23 mouse cellular contexts compared by ENCODE assay signal in genomic region chr2:12329620-12330019, GRCm38 (mm10). TPM values are rescaled to one million over a fixed set of nuclear protein-coding genes. Genes with fewer than 3 reads are reported as not detected.
A peak's percentile ranks its signal among the peaks of the same experiment; 100 is the strongest.
DNase-seq lines count a peak whose midpoint lies in the region; ATAC-seq and TF ChIP-seq lines count a peak whose summit lies in the region.
"Had no signal": no experiment of that assay in that cellular context is flagged by ENCODE, and none has a peak within 500 bp of the region (broad histone marks: within the 10 kb centered on the region; RNA-seq: fewer than 3 reads in every experiment).

No protein-coding gene starts in this region.

- H3K36me3 ChIP-seq in forebrain, embryonic 15.5 days: no peaks in the 10 kb centered on the region
- no peaks in the 10 kb centered on the region for H3K36me3 ChIP-seq in forebrain, embryonic 11.5 days (ENCODE audit: control insufficient read depth, insufficient read depth, low read length)
- H3K36me3 ChIP-seq in lung, embryonic 14.5 days (ENCODE audit: insufficient read depth): no peaks in the 10 kb centered on the region
- no peaks in the 10 kb centered on the region for H3K36me3 ChIP-seq in lung, postnatal 0 days (ENCODE audit: insufficient read depth, low read length)
- no peaks in the 10 kb centered on the region for H3K36me3 ChIP-seq in forebrain, postnatal 0 days (ENCODE audit: insufficient read depth)
- H3K36me3 ChIP-seq: heart, embryonic 12.5 days; heart, embryonic 15.5 days; hindbrain, embryonic 10.5 days had no signal

- no peak overlapping the region for H3K27ac ChIP-seq in forebrain, embryonic 15.5 days (replicated peaks)
- no peak overlapping the region for H3K27ac ChIP-seq in forebrain, embryonic 11.5 days (ENCODE audit: low read depth, low read length)
- H3K27ac ChIP-seq in lung, embryonic 14.5 days (ENCODE audit: low read depth): no peak overlapping the region
- no peak overlapping the region for H3K27ac ChIP-seq in lung, postnatal 0 days (ENCODE audit: low read length)
- no peak overlapping the region for H3K27ac ChIP-seq in forebrain, postnatal 0 days (ENCODE audit: low read depth, low read length)
- no peak overlapping the region for H3K27ac ChIP-seq in cerebellum, adult 2 months (ENCODE audit: insufficient read depth, low read length)

- no peak for DNase-seq in forebrain, embryonic 11.5 days (ENCODE audit: low spot score)
- peak; percentile 50 for DNase-seq in lung, embryonic 14.5 days
- DNase-seq in lung, postnatal 0 days (ENCODE audit: low spot score): no peak
- DNase-seq in forebrain, postnatal 0 days: peak; percentile 54
- no peak for DNase-seq in cerebellum, adult 2 months
- DNase-seq: adrenal gland, adult 2 months; adrenal gland, postnatal 14 days; cerebellum, adult 11-12 months; cerebellum, adult 9-10 months; cerebellum, postnatal 14 days; gastrocnemius, postnatal 25 days; heart, adult 18-20 months; heart, postnatal 10 days; heart, postnatal 36 days had no signal

- no peak overlapping the region for H3K4me2 ChIP-seq in forebrain, embryonic 15.5 days (replicated peaks)
- no peak overlapping the region for H3K4me2 ChIP-seq in forebrain, embryonic 11.5 days (ENCODE audit: low read depth, low read length, severe bottlenecking)
- H3K4me2 ChIP-seq in lung, embryonic 14.5 days: no peak overlapping the region
- no peak overlapping the region for H3K4me2 ChIP-seq in lung, postnatal 0 days (replicated peaks; ENCODE audit: low read depth, low read length)
- H3K4me2 ChIP-seq in forebrain, postnatal 0 days (ENCODE audit: low read depth): no peak overlapping the region
- H3K4me2 ChIP-seq: heart, embryonic 12.5 days had no signal

- no peaks in the 10 kb centered on the region for H3K9me3 ChIP-seq in forebrain, embryonic 15.5 days
- H3K9me3 ChIP-seq in forebrain, embryonic 11.5 days (ENCODE audit: control insufficient read depth, low read length): no peaks in the 10 kb centered on the region
- no peaks in the 10 kb centered on the region for H3K9me3 ChIP-seq in lung, embryonic 14.5 days (ENCODE audit: low read depth, low read length)
- H3K9me3 ChIP-seq in lung, postnatal 0 days (ENCODE audit: low read length): no peaks in the 10 kb centered on the region
- no peaks in the 10 kb centered on the region for H3K9me3 ChIP-seq in forebrain, postnatal 0 days (ENCODE audit: low read length)
- H3K9me3 ChIP-seq: heart, embryonic 12.5 days; heart, embryonic 15.5 days; hindbrain, embryonic 10.5 days had no signal

- peaks cover 27% of the 10 kb centered on the region for H3K4me1 ChIP-seq in forebrain, embryonic 15.5 days
- H3K4me1 ChIP-seq in forebrain, embryonic 11.5 days (replicated peaks; ENCODE audit: control insufficient read depth, insufficient read depth, low read length): peaks cover 2% of the 10 kb centered on the region; the same call in 1 of the 2 replicates
- H3K4me1 ChIP-seq in lung, embryonic 14.5 days (ENCODE audit: insufficient read depth): peaks cover 9% of the 10 kb centered on the region; the same call in 1 of the 2 replicates
- H3K4me1 ChIP-seq in lung, postnatal 0 days (ENCODE audit: insufficient read depth, low read depth, low read length): no peaks in the 10 kb centered on the region; the same call in 1 of the 2 replicates
- H3K4me1 ChIP-seq in forebrain, postnatal 0 days (ENCODE audit: insufficient read depth): peaks cover 7% of the 10 kb centered on the region
- no peaks in the 10 kb centered on the region for H3K4me1 ChIP-seq in cerebellum, adult 2 months (ENCODE audit: control insufficient read depth, insufficient read depth, low read length)

- no peak overlapping the region for H3K4me3 ChIP-seq in forebrain, embryonic 15.5 days
- no peak overlapping the region for H3K4me3 ChIP-seq in forebrain, embryonic 11.5 days (ENCODE audit: low read depth, low read length)
- H3K4me3 ChIP-seq in lung, embryonic 14.5 days (ENCODE audit: low read depth, low read length): no peak overlapping the region
- no peak overlapping the region for H3K4me3 ChIP-seq in lung, postnatal 0 days (ENCODE audit: low read depth, low read length)
- H3K4me3 ChIP-seq in forebrain, postnatal 0 days (ENCODE audit: low read depth, low read length): no peak overlapping the region
- no peak overlapping the region for H3K4me3 ChIP-seq in cerebellum, adult 2 months (replicated peaks; ENCODE audit: insufficient read depth, low read depth, low read length)
- H3K4me3 ChIP-seq: heart, embryonic 12.5 days; heart, embryonic 15.5 days had no signal

- H3K27me3 ChIP-seq in forebrain, embryonic 15.5 days: no peaks in the 10 kb centered on the region
- H3K27me3 ChIP-seq in forebrain, embryonic 11.5 days (ENCODE audit: control insufficient read depth, insufficient read depth, low read length): no peaks in the 10 kb centered on the region
- no peaks in the 10 kb centered on the region for H3K27me3 ChIP-seq in lung, embryonic 14.5 days (ENCODE audit: insufficient read depth, low read length)
- no peaks in the 10 kb centered on the region for H3K27me3 ChIP-seq in lung, postnatal 0 days (replicated peaks; ENCODE audit: insufficient read depth, low read length)
- no peaks in the 10 kb centered on the region for H3K27me3 ChIP-seq in forebrain, postnatal 0 days (ENCODE audit: insufficient read depth, low read length)
- no peaks in the 10 kb centered on the region for H3K27me3 ChIP-seq in cerebellum, adult 2 months (ENCODE audit: control insufficient read depth, insufficient read depth, low read length)
- H3K27me3 ChIP-seq: heart, embryonic 12.5 days; heart, embryonic 15.5 days had no signal

- no peak for TF ChIP-seq EP300 in lung, postnatal 0 days (IDR thresholded peaks at IDR 0.05)

- H3K9ac ChIP-seq in forebrain, embryonic 15.5 days (replicated peaks): no peak overlapping the region
- H3K9ac ChIP-seq in forebrain, embryonic 11.5 days (ENCODE audit: low read length): no peak overlapping the region
- H3K9ac ChIP-seq in lung, embryonic 14.5 days: no peak overlapping the region
- H3K9ac ChIP-seq in lung, postnatal 0 days (replicated peaks; ENCODE audit: low read depth): no peak overlapping the region
- no peak overlapping the region for H3K9ac ChIP-seq in forebrain, postnatal 0 days
- H3K9ac ChIP-seq: heart, embryonic 12.5 days; heart, embryonic 15.5 days; hindbrain, embryonic 14.5 days had no signal

- ATAC-seq in forebrain, embryonic 15.5 days (replicated peaks): peak; percentile 77
- no peak for ATAC-seq in forebrain, embryonic 11.5 days (replicated peaks; ENCODE audit: low FRiP score)
- ATAC-seq in lung, embryonic 14.5 days (ENCODE audit: insufficient read depth): no peak
- ATAC-seq in lung, postnatal 0 days: no peak
- ATAC-seq in forebrain, postnatal 0 days: peak; percentile 60
- ATAC-seq: CD4-positive, CD25-positive, alpha-beta regulatory T cell, adult 4 months; intestine, postnatal 0 days had no signal

- WGBS in forebrain, embryonic 15.5 days: 22% methylated on average over 2 of the region's 2 CpGs
- WGBS in forebrain, embryonic 11.5 days: 72% methylated on average over 2 of the region's 2 CpGs
- 41% methylated on average over 2 of the region's 2 CpGs for WGBS in lung, embryonic 14.5 days
- WGBS in lung, postnatal 0 days: 40% methylated on average over 2 of the region's 2 CpGs
- WGBS in forebrain, postnatal 0 days: 21% methylated on average over 2 of the region's 2 CpGs
- 14% methylated on average over 2 of the region's 2 CpGs for WGBS in cerebellum, adult 2 months

- TF ChIP-seq CTCF in lung, embryonic 14.5 days (IDR thresholded peaks at IDR 0.05; ENCODE audit: low read depth): no peak
- TF ChIP-seq CTCF in lung, postnatal 0 days (IDR thresholded peaks at IDR 0.05): no peak
- TF ChIP-seq CTCF in forebrain, postnatal 0 days (IDR thresholded peaks at IDR 0.05; ENCODE audit: low read depth): no peak
- TF ChIP-seq CTCF in cerebellum, adult 2 months (IDR thresholded peaks at IDR 0.05; ENCODE audit: borderline replicate concordance, insufficient read depth, low read depth, low read length): no peak

- TF ChIP-seq POLR2A in cerebellum, adult 2 months (IDR thresholded peaks at IDR 0.05; ENCODE audit: borderline replicate concordance, insufficient read depth, low read length): no peak

RNA-seq across cellular contexts. Expression of gene Itga8, which starts 27.9 kb away (rescaled TPM):
- 2.3 and 2.5 TPM in 2 replicates for polyA plus RNA-seq in forebrain, embryonic 15.5 days (2015; fragmentation: Nextera tagmentation; extraction: Ambion mirVana)
- polyA plus RNA-seq in forebrain, embryonic 11.5 days (2014; fragmentation: Nextera tagmentation; extraction: Ambion mirVana): 4.2 and 4.6 TPM in 2 replicates
- polyA plus RNA-seq in lung, embryonic 14.5 days (2014; fragmentation: Nextera tagmentation; extraction: Ambion mirVana): 42.6 and 44.1 TPM in 2 replicates
- polyA plus RNA-seq in lung, postnatal 0 days (2015; fragmentation: Nextera tagmentation; extraction: Ambion mirVana): 20.0 and 20.2 TPM in 2 replicates
- total RNA-seq in forebrain, postnatal 0 days (2014; rRNA removed): 4.0 and 7.1 TPM in 2 replicates
- polyA plus RNA-seq in forebrain, postnatal 0 days (2015; fragmentation: Nextera tagmentation; extraction: Ambion mirVana): 1.9 TPM in 2 replicates
- polyA plus RNA-seq in cerebellum, adult 2 months (2012; rRNA removed): 0.77 and 0.90 TPM in 2 replicates
- total RNA-seq: MEL had no signal
- polyA plus RNA-seq: C2C12; CD4-positive, CD25-positive, alpha-beta regulatory T cell, adult 4 months had no signal

Comparison
In these comparisons a context has a peak if more than half of its experiments do, and no peak if none do; other contexts are left out.
1. ATAC-seq: peak in forebrain, embryonic 15.5 days (single experiment) and forebrain, postnatal 0 days (single experiment); none in forebrain, embryonic 11.5 days (single experiment), lung, embryonic 14.5 days (single experiment) and lung, postnatal 0 days (single experiment).
2. DNase-seq: peak in lung, embryonic 14.5 days (single experiment) and forebrain, postnatal 0 days (single experiment); none in forebrain, embryonic 11.5 days (single experiment), lung, postnatal 0 days (single experiment) and cerebellum, adult 2 months (0 of 2).